ENCODE assay signal across 8 mouse cellular contexts in the genomic region with DNA sequence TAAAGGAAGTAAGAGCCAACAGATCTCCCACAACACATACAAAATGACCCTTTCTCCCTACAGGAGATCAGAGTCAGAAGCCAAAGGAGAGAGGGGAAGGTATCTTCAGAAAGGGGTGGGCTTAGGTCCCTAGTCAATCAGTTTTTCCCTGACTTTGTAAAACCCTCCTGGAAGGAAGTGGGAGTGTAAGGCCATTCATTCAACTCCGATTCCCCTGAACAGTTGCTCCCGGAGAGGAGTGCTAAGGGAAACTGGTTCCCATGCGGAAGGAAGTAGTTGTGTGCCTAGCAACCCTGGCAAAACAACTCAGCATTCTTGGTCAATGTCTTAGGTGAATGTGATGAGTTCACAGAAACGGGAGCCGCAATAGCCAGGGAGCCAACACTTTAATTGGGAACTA. TPM values are rescaled to one million over a fixed set of nuclear protein-coding genes. Genes with fewer than 3 reads are reported as not detected.
A peak's percentile ranks its signal among the peaks of the same experiment; 100 is the strongest.
DNase-seq lines count a peak whose midpoint lies in the region; ATAC-seq lines count a peak whose summit lies in the region.

No protein-coding gene starts in this region.

- intact Hi-C loops in left cerebral cortex, postnatal 4 days (cut with DNase I): loop anchor here (10.0 kb wide), 2 partner anchors 169 to 319 kb away; no protein-coding TSS in a partner anchor

- H3K9ac ChIP-seq in heart, embryonic 16.5 days (ENCODE audit: low read length): peak overlapping the region; percentile 86; the same call in 1 of the 2 replicates
- H3K9ac ChIP-seq in limb, embryonic 12.5 days (replicated peaks): no peak overlapping the region
- peak overlapping the region; percentile 49; the same call in 1 of the 2 replicates for H3K9ac ChIP-seq in midbrain, embryonic 15.5 days

- H3K27me3 ChIP-seq in heart, embryonic 16.5 days (ENCODE audit: control insufficient read depth, insufficient read depth, low read length): no peaks in the 10 kb centered on the region
- peaks cover 60% of the 10 kb centered on the region for H3K27me3 ChIP-seq in limb, embryonic 12.5 days
- 0 out of 2 replicates have a peak, but pooled peaks cover 5% of the 10 kb centered on the region for H3K27me3 ChIP-seq in midbrain, embryonic 15.5 days (replicated peaks)

- peak; percentile 22 for DNase-seq in Muller cell, postnatal 12 days (ENCODE audit: inconsistent ontology term)
- peak; percentile 45 for DNase-seq in embryo, embryonic 11 days
- DNase-seq in left cerebral cortex, postnatal 4 days: no peak
- no peak for DNase-seq in spleen, postnatal 10 days (ENCODE audit: low spot score in 2 of 2)
- DNase-seq in gastrocnemius, postnatal 10 days: no peak

- H3K4me3 ChIP-seq in heart, embryonic 16.5 days (ENCODE audit: low read length): peak overlapping the region; percentile 83
- peak overlapping the region; percentile 61 for H3K4me3 ChIP-seq in limb, embryonic 12.5 days (replicated peaks)
- peak overlapping the region; percentile 51 for H3K4me3 ChIP-seq in midbrain, embryonic 15.5 days

- no peaks in the 10 kb centered on the region for H3K9me3 ChIP-seq in heart, embryonic 16.5 days (replicated peaks; ENCODE audit: control insufficient read depth, low read length)
- no peaks in the 10 kb centered on the region for H3K9me3 ChIP-seq in limb, embryonic 12.5 days
- no peaks in the 10 kb centered on the region for H3K9me3 ChIP-seq in midbrain, embryonic 15.5 days

- peak overlapping the region; percentile 94 for H3K4me2 ChIP-seq in heart, embryonic 16.5 days (ENCODE audit: low read depth, low read length)
- H3K4me2 ChIP-seq in limb, embryonic 12.5 days: peak overlapping the region; percentile 90
- H3K4me2 ChIP-seq in midbrain, embryonic 15.5 days: peak overlapping the region; percentile 85

- peaks cover 14% of the 10 kb centered on the region for H3K4me1 ChIP-seq in heart, embryonic 16.5 days (ENCODE audit: control insufficient read depth, insufficient read depth, low read length)
- H3K4me1 ChIP-seq in limb, embryonic 12.5 days (replicated peaks): peaks cover 12% of the 10 kb centered on the region
- peaks cover 23% of the 10 kb centered on the region for H3K4me1 ChIP-seq in midbrain, embryonic 15.5 days

- 19% methylated on average over 5 of the region's 5 CpGs for WGBS in heart, embryonic 16.5 days
- 23% methylated on average over 5 of the region's 5 CpGs for WGBS in limb, embryonic 12.5 days
- 18% methylated on average over 5 of the region's 5 CpGs for WGBS in midbrain, embryonic 15.5 days

- ATAC-seq in heart, embryonic 16.5 days (replicated peaks; ENCODE audit: extremely low read depth, insufficient read depth, low FRiP score): peak; percentile 28; the same call in 1 of the 2 replicates
- ATAC-seq in limb, embryonic 12.5 days (ENCODE audit: insufficient number of reproducible peaks, insufficient read depth, low FRiP score, low TSS enrichment, low read depth): no peak
- ATAC-seq in midbrain, embryonic 15.5 days (replicated peaks): no peak

- H3K27ac ChIP-seq in heart, embryonic 16.5 days (ENCODE audit: low read length): peak overlapping the region; percentile 58
- no peak overlapping the region for H3K27ac ChIP-seq in limb, embryonic 12.5 days
- peak overlapping the region; percentile 84; the same call in 1 of the 2 replicates for H3K27ac ChIP-seq in midbrain, embryonic 15.5 days

- H3K36me3 ChIP-seq in heart, embryonic 16.5 days (ENCODE audit: control insufficient read depth, insufficient read depth): no peaks in the 10 kb centered on the region
- no peaks in the 10 kb centered on the region for H3K36me3 ChIP-seq in limb, embryonic 12.5 days
- H3K36me3 ChIP-seq in midbrain, embryonic 15.5 days (replicated peaks): no peaks in the 10 kb centered on the region

RNA-seq across cellular contexts. Expression of a gene that starts 0.6 kb away (rescaled TPM):
- 2.8 and 3.0 TPM in 2 replicates for polyA plus RNA-seq in heart, embryonic 16.5 days (2015; fragmentation: Nextera tagmentation; extraction: Ambion mirVana)
- polyA plus RNA-seq in limb, embryonic 12.5 days (2016; fragmentation: Nextera tagmentation; extraction: Ambion mirVana): 0.65 and 0.69 TPM in 2 replicates
- 4.5 and 5.0 TPM in 2 replicates for polyA plus RNA-seq in midbrain, embryonic 15.5 days (2015; fragmentation: Nextera tagmentation; extraction: Ambion mirVana)
- total RNA-seq in left cerebral cortex, postnatal 4 days (2021): 10 to 100 TPM; 32.5 to 34.2 TPM
- total RNA-seq in gastrocnemius, postnatal 10 days (2021): 1 to 10 TPM; 1.5 to 1.6 TPM

RNA-seq across cellular contexts. Expression of a gene that starts 26.5 kb away (rescaled TPM):
- polyA plus RNA-seq in heart, embryonic 16.5 days (2015; fragmentation: Nextera tagmentation; extraction: Ambion mirVana): not detected in 2 replicates
- not detected in 2 replicates for polyA plus RNA-seq in limb, embryonic 12.5 days (2016; fragmentation: Nextera tagmentation; extraction: Ambion mirVana)
- not detected in 2 replicates for polyA plus RNA-seq in midbrain, embryonic 15.5 days (2015; fragmentation: Nextera tagmentation; extraction: Ambion mirVana)
- total RNA-seq in left cerebral cortex, postnatal 4 days (2021): not detected
- not detected for total RNA-seq in gastrocnemius, postnatal 10 days (2021)

Comparison
In these comparisons a context has a peak if more than half of its experiments do, and no peak if none do; other contexts are left out.
1. DNase-seq: peak in Muller cell, postnatal 12 days (single experiment) and embryo, embryonic 11 days (single experiment); none in left cerebral cortex, postnatal 4 days (single experiment), spleen, postnatal 10 days (0 of 2) and gastrocnemius, postnatal 10 days (single experiment).
2. Peak in every context shown above with its lines, with median percentiles within 50 percentile points of each other: H3K4me2 ChIP-seq and H3K4me3 ChIP-seq.